Mouse (Mus musculus) megakaryocyte, embryonic 14.5 days (primary cell): Measurements from ENCODE around the gene Ctnna3.

Experiments used
- FLI1 ChIP-seq: IDR thresholded peaks from 2 replicates; pipeline ENCODE4 v1.6.1; 2012; ENCODE audit warnings: low read length, inconsistent platforms, mixed read lengths
- GATA1 ChIP-seq: IDR thresholded peaks from 3 replicates; pipeline ENCODE4 v1.6.1; 2012; ENCODE audit warnings: mixed read lengths, low read length, inconsistent platforms, borderline replicate concordance

- TF ChIP-seq FLI1, result no peak
- TF ChIP-seq GATA1, result no peak
Measured at GRCm38 (mm10) chr10:63633915-63634314, 204.0 kb downstream of the Ctnna3 start.
